Mouse (Mus musculus): ENCODE data around the gene Zmiz1.

- TF ChIP-seq CTCF (conservative IDR thresholded peaks at IDR 0.05; ENCODE audit: low read length) (no peak), POU5F1 (IDR thresholded peaks at IDR 0.05; ENCODE audit: borderline replicate concordance, low read length) (no peak)
Observed at GRCm38 (mm10) chr14:25478755-25479154, 19.8 kb downstream of the Zmiz1 start.
